Mouse (Mus musculus): Measurements from ENCODE around the gene Shank2. TPM values are rescaled to one million over a fixed set of nuclear protein-coding genes. Genes with fewer than 3 reads are reported as not detected.

The Shank2 gene
- polyA plus RNA-seq, 1 experiment from 2014 or later, result 2.7 TPM

DNA sequence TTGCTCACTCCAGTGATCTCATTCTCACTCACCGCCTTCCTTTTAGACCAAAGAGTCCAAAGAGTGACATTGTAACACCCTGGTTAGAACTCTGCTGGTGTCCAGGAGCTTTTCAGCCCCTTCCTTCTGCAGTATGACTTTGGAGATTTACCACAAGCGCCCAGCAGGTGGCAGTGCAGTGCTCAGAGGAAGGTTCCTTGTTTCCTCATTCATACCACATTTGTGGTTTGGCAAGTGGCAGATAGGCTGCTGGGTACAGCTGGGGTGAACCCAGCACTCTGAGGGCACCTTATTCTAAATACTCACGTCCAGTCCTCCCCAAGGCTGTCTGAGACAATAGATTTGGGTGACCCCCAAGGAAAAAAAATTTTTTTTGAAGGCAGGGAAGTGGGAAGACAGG, 73.0 kb downstream of the Shank2 start:
- Histone ChIP-seq H3K27ac (ENCODE audit: low read depth, low read length) (no peak overlapping the region), H3K27me3 (ENCODE audit: control insufficient read depth, insufficient read depth, low read length) (no peaks in the 10 kb centered on the region), H3K4me2 (replicated peaks; ENCODE audit: low read depth, low read length) (no peak overlapping the region), H3K4me1 (replicated peaks; ENCODE audit: control insufficient read depth, insufficient read depth, low read length) (no peaks in the 10 kb centered on the region), H3K36me3 (ENCODE audit: control insufficient read depth, insufficient read depth, low read length) (no peaks in the 10 kb centered on the region), H3K9ac (ENCODE audit: low read depth, low read length) (no peak overlapping the region), H3K9me3 (ENCODE audit: control insufficient read depth, low read length) (no peaks in the 10 kb centered on the region), H3K4me3 (ENCODE audit: low read depth, low read length) (no peak overlapping the region)
- DNase-seq (ENCODE audit: low spot score) (peak; percentile 87), ATAC-seq (ENCODE audit: low FRiP score) (no peak)
- 21% methylated on average over 3 of the region's 3 CpGs for WGBS

DNA sequence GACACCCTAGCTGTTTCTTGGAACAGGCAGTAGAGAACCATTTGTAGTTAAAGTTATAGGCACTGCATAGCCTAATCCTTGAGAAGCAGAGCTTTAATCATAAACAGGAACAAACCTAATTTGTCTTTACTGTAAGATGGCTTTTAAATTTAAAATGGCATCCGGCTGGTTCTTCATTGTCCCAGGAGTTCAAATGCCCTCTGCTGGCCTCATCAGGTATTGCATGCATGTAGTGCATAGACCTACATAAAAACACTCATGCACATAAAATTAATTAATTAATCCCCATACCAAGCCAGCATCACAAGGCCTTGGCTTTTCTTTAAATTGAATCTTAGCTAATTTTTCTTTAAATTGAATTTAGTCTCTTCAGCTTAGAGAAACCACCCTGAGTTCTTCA, 76.9 kb downstream of the Shank2 start:
- peak; percentile 64 for DNase-seq (ENCODE audit: low spot score)
- no peak for ATAC-seq (ENCODE audit: low FRiP score)
- WGBS, result 81% methylated on average over 1 of the region's 1 CpGs

DNA sequence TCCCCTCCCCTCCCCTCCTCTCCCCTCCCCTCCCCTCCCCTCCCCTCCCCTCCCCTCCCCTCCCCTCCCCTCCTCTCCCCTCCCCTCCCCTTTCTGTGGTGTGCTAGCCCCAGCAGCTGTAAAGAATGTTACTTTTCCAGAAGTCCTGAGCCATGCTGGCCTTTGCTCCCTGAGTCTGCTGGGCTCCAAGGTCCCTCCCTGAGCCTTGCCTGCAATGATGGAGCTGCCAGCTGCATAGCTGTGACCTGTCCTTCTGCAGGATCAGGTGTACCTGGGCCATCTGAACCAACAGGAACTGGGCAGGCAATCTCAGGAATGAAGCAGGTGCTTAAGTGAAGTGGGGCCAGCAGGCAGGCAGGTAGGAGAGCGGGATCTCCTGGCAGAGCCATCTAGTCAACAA, 78.1 kb downstream of the Shank2 start:
- ATAC-seq (ENCODE audit: low FRiP score), result no peak
- Histone ChIP-seq H3K4me3 (ENCODE audit: low read depth, low read length) (no peak overlapping the region), H3K27ac (ENCODE audit: low read depth, low read length) (no peak overlapping the region), H3K36me3 (ENCODE audit: control insufficient read depth, insufficient read depth, low read length) (no peaks in the 10 kb centered on the region), H3K27me3 (ENCODE audit: control insufficient read depth, insufficient read depth, low read length) (no peaks in the 10 kb centered on the region), H3K4me1 (replicated peaks; ENCODE audit: control insufficient read depth, insufficient read depth, low read length) (no peaks in the 10 kb centered on the region), H3K9ac (ENCODE audit: low read depth, low read length) (no peak overlapping the region), H3K9me3 (ENCODE audit: control insufficient read depth, low read length) (no peaks in the 10 kb centered on the region), H3K4me2 (replicated peaks; ENCODE audit: low read depth, low read length) (no peak overlapping the region)
- 94% methylated on average over 1 of the region's 1 CpGs for WGBS
- no peak for DNase-seq (ENCODE audit: low spot score)

More for the DNA sequence above, 76.9 kb downstream of the Shank2 start:
- no peak overlapping the region for H3K9ac ChIP-seq (ENCODE audit: low read depth, low read length)
- H3K4me1 ChIP-seq (replicated peaks; ENCODE audit: control insufficient read depth, insufficient read depth, low read length), result no peaks in the 10 kb centered on the region
- no peaks in the 10 kb centered on the region for H3K9me3 ChIP-seq (ENCODE audit: control insufficient read depth, low read length)
- no peak overlapping the region for H3K4me2 ChIP-seq (replicated peaks; ENCODE audit: low read depth, low read length)
- no peak overlapping the region for H3K4me3 ChIP-seq (ENCODE audit: low read depth, low read length)
- no peak overlapping the region for H3K27ac ChIP-seq (ENCODE audit: low read depth, low read length)
- no peaks in the 10 kb centered on the region for H3K27me3 ChIP-seq (ENCODE audit: control insufficient read depth, insufficient read depth, low read length)
- no peaks in the 10 kb centered on the region for H3K36me3 ChIP-seq (ENCODE audit: control insufficient read depth, insufficient read depth, low read length)

DNA sequence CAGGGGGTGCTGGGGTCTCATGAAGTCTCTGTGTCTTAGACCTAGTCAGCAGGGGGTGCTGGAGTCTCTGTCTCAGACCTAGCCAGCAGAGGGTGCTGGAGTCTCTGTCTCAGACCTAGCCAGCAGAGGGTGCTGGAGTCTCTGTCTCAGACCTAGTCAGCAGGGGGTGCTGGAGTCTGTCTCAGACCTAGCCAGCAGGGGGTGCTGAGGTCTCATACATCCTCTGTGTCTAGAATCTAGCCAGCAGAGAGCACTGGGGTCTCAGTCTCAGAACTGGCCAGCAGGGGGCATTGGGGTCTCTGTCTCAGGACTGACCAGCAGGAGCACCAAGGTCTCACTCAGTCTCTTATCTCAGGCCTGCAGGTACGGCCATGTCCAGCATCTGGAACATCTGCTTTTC, 79.7 kb downstream of the Shank2 start:
- DNase-seq (ENCODE audit: low spot score) (peak; percentile 54), ATAC-seq (ENCODE audit: low FRiP score) (0 out of 2 replicates have a peak, but pooled peaks have one; percentile 43)
- H3K27me3 ChIP-seq (ENCODE audit: control insufficient read depth, insufficient read depth, low read length), result no peaks in the 10 kb centered on the region
- no peaks in the 10 kb centered on the region for H3K4me1 ChIP-seq (replicated peaks; ENCODE audit: control insufficient read depth, insufficient read depth, low read length)
- WGBS, result 89% methylated on average over 1 of the region's 1 CpGs
- H3K36me3 ChIP-seq (ENCODE audit: control insufficient read depth, insufficient read depth, low read length), result no peaks in the 10 kb centered on the region
- no peaks in the 10 kb centered on the region for H3K9me3 ChIP-seq (ENCODE audit: control insufficient read depth, low read length)
- H3K9ac ChIP-seq (ENCODE audit: low read depth, low read length), result no peak overlapping the region
- H3K4me2 ChIP-seq (replicated peaks; ENCODE audit: low read depth, low read length), result no peak overlapping the region
- H3K27ac ChIP-seq (ENCODE audit: low read depth, low read length), result no peak overlapping the region
- no peak overlapping the region for H3K4me3 ChIP-seq (ENCODE audit: low read depth, low read length)

DNA sequence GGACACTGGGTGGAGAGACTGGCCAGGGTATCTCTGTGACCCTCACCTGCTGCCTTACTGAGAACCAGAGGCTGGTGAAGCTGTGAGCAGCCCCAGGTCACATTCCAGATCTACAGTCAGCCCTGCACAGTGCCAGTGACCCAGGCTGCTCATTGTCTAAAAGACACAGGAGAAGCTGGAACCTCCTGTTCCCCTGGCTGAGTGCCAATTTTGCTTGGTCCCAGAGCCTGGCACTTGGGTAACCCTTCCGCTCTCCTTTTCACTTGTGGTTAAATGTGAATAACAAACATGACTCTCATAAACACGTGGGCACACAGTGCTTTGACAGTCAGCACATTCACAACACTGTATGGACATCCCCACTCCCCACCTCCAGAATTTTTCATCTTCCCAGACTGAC, 80.2 kb downstream of the Shank2 start:
- no peak for ATAC-seq (ENCODE audit: low FRiP score)
- Histone ChIP-seq H3K4me1 (replicated peaks; ENCODE audit: control insufficient read depth, insufficient read depth, low read length) (no peaks in the 10 kb centered on the region), H3K27me3 (ENCODE audit: control insufficient read depth, insufficient read depth, low read length) (no peaks in the 10 kb centered on the region), H3K27ac (ENCODE audit: low read depth, low read length) (no peak overlapping the region), H3K9me3 (ENCODE audit: control insufficient read depth, low read length) (no peaks in the 10 kb centered on the region), H3K36me3 (ENCODE audit: control insufficient read depth, insufficient read depth, low read length) (no peaks in the 10 kb centered on the region), H3K4me3 (ENCODE audit: low read depth, low read length) (no peak overlapping the region), H3K9ac (ENCODE audit: low read depth, low read length) (no peak overlapping the region), H3K4me2 (replicated peaks; ENCODE audit: low read depth, low read length) (no peak overlapping the region)
- WGBS, result 92% methylated on average over 2 of the region's 2 CpGs
- DNase-seq (ENCODE audit: low spot score), result no peak

DNA sequence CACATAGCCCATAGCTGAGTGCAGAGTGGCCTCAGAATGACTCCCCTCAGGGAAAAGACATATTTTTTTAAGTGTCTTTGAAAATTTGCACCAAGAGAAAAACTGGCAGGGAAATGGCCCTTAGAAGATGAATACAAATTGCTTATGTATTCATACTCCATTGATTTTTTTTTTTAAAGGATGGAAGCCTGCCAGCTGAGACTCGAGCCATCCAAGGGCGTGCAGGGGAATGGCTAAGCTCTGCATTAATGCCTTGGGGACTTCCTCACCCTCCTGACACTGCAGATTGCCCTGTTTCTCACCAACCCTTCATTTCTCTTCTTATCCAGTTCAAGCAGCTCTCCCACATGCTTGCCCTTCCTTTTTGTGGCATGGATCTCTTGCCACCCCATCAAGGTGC, 85.5 kb downstream of the Shank2 start:
- Histone ChIP-seq H3K9ac (ENCODE audit: low read depth, low read length) (no peak overlapping the region), H3K27me3 (ENCODE audit: control insufficient read depth, insufficient read depth, low read length) (no peaks in the 10 kb centered on the region), H3K4me3 (ENCODE audit: low read depth, low read length) (no peak overlapping the region), H3K36me3 (ENCODE audit: control insufficient read depth, insufficient read depth, low read length) (no peaks in the 10 kb centered on the region), H3K4me2 (replicated peaks; ENCODE audit: low read depth, low read length) (no peak overlapping the region), H3K9me3 (ENCODE audit: control insufficient read depth, low read length) (no peaks in the 10 kb centered on the region), H3K4me1 (replicated peaks; ENCODE audit: control insufficient read depth, insufficient read depth, low read length) (no peaks in the 10 kb centered on the region), H3K27ac (ENCODE audit: low read depth, low read length) (no peak overlapping the region)
- 62% methylated on average over 2 of the region's 2 CpGs for WGBS
- ATAC-seq (ENCODE audit: low FRiP score) (no peak), DNase-seq (ENCODE audit: low spot score) (no peak)

DNA sequence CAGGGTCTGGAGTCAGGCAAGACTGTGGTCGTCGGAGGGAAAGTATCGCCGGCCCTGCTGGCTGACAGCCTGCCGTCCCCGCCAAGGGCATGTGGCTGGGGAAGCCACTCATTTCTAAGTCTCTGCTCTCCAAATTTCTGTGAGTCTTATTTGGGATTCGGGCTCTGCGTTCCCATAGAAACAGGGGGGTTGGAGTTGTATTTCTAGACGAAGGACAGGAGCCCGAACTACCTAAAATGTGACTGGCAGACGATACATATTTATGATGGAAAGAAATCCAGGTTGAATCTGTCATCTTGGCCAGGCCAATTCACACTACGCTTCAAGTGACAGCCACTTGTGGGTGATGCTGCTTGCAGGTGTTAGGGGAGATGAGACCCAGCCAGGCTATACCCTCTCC, 92.4 kb downstream of the Shank2 start:
- no peak overlapping the region for H3K9ac ChIP-seq (ENCODE audit: low read depth, low read length)
- H3K36me3 ChIP-seq (ENCODE audit: control insufficient read depth, insufficient read depth, low read length), result no peaks in the 10 kb centered on the region
- H3K4me1 ChIP-seq (replicated peaks; ENCODE audit: control insufficient read depth, insufficient read depth, low read length), result no peaks in the 10 kb centered on the region
- no peak overlapping the region for H3K4me3 ChIP-seq (ENCODE audit: low read depth, low read length)
- H3K27me3 ChIP-seq (ENCODE audit: control insufficient read depth, insufficient read depth, low read length), result no peaks in the 10 kb centered on the region
- ATAC-seq (ENCODE audit: low FRiP score) (no peak), DNase-seq (ENCODE audit: low spot score) (no peak)
- 87% methylated on average over 12 of the region's 12 CpGs for WGBS
- H3K27ac ChIP-seq (ENCODE audit: low read depth, low read length), result no peak overlapping the region
- H3K9me3 ChIP-seq (ENCODE audit: control insufficient read depth, low read length), result no peaks in the 10 kb centered on the region
- no peak overlapping the region for H3K4me2 ChIP-seq (replicated peaks; ENCODE audit: low read depth, low read length)

DNA sequence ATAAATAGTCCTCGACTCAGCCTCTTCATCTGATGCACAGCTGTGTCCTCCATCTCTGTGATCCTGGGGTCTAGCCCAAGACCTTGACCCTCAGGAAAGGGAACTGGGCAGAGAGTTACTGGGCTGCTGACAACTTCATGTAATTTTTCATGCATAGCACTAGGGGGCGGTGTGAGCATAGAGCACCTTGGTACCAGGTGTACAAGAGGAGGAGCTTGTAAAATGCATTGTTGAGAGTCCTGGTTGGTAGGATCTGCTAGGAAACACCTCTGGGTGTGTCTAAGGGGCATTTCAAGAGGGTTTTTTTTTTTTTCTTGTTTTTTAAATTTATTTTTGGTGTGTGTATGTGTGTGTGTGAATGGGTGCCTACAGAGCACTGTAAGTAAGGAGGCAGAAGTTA, 95.6 kb downstream of the Shank2 start:
- no peak overlapping the region for H3K4me2 ChIP-seq (replicated peaks; ENCODE audit: low read depth, low read length)
- no peaks in the 10 kb centered on the region for H3K36me3 ChIP-seq (ENCODE audit: control insufficient read depth, insufficient read depth, low read length)
- H3K9ac ChIP-seq (ENCODE audit: low read depth, low read length), result no peak overlapping the region
- H3K9me3 ChIP-seq (ENCODE audit: control insufficient read depth, low read length), result no peaks in the 10 kb centered on the region
- no peaks in the 10 kb centered on the region for H3K4me1 ChIP-seq (replicated peaks; ENCODE audit: control insufficient read depth, insufficient read depth, low read length)
- WGBS, result 19% methylated on average over 2 of the region's 2 CpGs
- no peak overlapping the region for H3K27ac ChIP-seq (ENCODE audit: low read depth, low read length)
- DNase-seq (ENCODE audit: low spot score) (peak; percentile 41), ATAC-seq (ENCODE audit: low FRiP score) (no peak)
- no peaks in the 10 kb centered on the region for H3K27me3 ChIP-seq (ENCODE audit: control insufficient read depth, insufficient read depth, low read length)
- H3K4me3 ChIP-seq (ENCODE audit: low read depth, low read length), result no peak overlapping the region

DNA sequence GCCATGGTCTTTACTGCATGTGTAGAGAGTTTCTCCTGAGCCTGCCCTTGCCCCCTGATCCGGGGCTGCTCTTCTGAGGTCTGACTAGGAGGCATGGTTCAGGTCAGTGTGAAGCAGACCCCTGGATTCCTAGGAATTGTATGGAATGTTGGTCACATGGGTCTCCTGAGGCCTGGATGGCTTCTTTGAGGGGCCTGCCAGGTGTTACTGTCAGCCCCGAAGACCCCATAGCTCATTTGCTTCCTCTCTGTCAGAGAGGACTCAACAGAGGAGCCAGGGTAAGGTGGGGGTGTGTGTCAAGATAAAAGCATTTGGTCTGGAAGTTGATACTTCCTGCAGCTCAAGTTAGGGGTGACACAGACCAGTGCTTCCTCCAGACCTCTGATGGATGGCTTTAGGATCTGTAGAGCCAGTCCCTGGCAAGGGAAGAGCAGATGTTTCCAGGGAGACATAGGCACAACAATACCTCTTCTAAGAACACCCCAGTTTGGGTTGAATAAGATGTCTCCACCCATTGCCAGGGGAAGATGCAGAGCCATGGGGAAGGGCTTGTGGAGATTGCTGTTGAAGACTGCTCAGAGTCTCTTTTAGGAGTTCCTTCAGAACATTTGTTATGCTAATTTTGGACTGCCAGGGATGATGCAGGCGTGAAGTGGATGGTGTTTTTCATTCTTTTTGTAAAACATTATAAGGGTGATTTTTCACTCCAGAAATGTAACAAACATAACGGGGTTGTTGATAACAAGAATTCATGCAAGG, 100.7 kb downstream of the Shank2 start:
- no peak for DNase-seq (ENCODE audit: low spot score)
- Histone ChIP-seq H3K9me3 (ENCODE audit: control insufficient read depth, low read length) (no peaks in the 10 kb centered on the region), H3K9ac (ENCODE audit: low read depth, low read length) (no peak overlapping the region), H3K4me3 (ENCODE audit: low read depth, low read length) (no peak overlapping the region), H3K27me3 (ENCODE audit: control insufficient read depth, insufficient read depth, low read length) (no peaks in the 10 kb centered on the region), H3K36me3 (ENCODE audit: control insufficient read depth, insufficient read depth, low read length) (no peaks in the 10 kb centered on the region), H3K27ac (ENCODE audit: low read depth, low read length) (no peak overlapping the region), H3K4me2 (replicated peaks; ENCODE audit: low read depth, low read length) (no peak overlapping the region), H3K4me1 (replicated peaks; ENCODE audit: control insufficient read depth, insufficient read depth, low read length) (no peaks in the 10 kb centered on the region)
- ATAC-seq (ENCODE audit: low FRiP score), result no peak
- 64% methylated on average over 4 of the region's 4 CpGs for WGBS

Data from hindbrain, embryonic 11.5 days (tissue).